Mouse (Mus musculus) spleen, embryonic (tissue): Measurements from ENCODE around the gene Senp6.
"Not testable (repeated sequence)": the region's sequence is repeated elsewhere in the genome, so short reads cannot be mapped to it uniquely, and the experiment has no call there.

Experiments
- CTCF ChIA-PET: fragments of 350-600 bp; sonication (Branson Sonifier 250); formaldehyde crosslinking; loops from one replicate; lab custom pipeline; 2022; lab: Charles Lee

Senp6 gene

GRCm38 (mm10) chr9:80066367-80067220, at the start of gene Senp6:
Senp6 (plus strand) TSS chr9:80066903.
- CTCF ChIA-PET: interaction anchor here (0.7 kb wide), 1 partner anchor 12 kb away, joined by 3 read pairs; no protein-coding TSS in a partner anchor

- CTCF ChIA-PET: no interaction called here
These were observed 46.3 kb upstream of the Senp6 start for GRCm38 (mm10) chr9:80020429-80020828.

- CTCF ChIA-PET: no interaction called here
These were observed 45.1 kb upstream of the Senp6 start for GRCm38 (mm10) chr9:80021648-80022047.

DNA sequence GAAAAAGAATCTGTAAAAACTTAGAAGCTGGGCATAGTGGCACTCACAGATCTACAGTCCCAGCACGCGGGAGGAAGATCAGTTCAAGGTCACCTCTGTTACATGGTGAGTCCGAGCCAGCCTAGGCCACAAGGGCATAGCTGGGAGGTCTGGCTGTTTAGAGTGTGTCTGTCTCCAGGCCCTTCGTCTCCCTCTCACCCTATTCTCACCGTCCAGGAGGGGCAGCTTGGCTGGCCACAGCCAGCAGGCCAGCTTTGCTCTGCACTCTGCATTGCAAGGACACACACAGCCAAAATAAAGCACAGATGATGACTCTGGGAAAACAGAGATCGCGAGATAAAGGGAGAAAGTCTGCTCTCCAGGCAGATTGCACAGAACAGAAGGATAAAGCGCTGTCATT, 43.9 kb upstream of the Senp6 start:
- CTCF ChIA-PET: no interaction called here

- CTCF ChIA-PET: not testable (repeated sequence)
These were observed 41.4 kb upstream of the Senp6 start for GRCm38 (mm10) chr9:80025347-80025746.

GRCm38 (mm10) chr9:80026017-80026416, 40.7 kb upstream of the Senp6 start:
- CTCF ChIA-PET: no interaction called here

DNA sequence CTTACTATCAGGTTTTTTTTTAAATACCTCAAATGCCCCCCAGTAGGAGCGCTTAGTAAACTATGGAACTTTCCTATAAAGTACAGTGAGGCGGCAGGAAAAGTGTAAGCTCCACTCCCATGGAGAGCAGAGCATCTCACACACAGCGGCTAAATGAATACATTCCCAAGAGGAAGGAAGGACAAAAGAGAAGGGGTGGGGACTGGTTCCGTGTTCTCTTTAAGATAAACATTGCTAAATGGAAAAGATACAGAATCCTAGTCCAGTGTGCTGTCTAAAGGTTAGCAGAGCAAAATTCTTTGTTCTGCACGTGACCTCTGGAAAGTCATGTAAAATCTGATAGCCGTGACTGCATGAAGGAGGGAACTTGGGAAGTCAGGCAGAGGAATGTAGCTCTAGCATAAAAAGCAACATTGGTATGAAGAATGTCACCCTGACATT, 40.1 kb upstream of the Senp6 start:
- CTCF ChIA-PET: no interaction called here

DNA sequence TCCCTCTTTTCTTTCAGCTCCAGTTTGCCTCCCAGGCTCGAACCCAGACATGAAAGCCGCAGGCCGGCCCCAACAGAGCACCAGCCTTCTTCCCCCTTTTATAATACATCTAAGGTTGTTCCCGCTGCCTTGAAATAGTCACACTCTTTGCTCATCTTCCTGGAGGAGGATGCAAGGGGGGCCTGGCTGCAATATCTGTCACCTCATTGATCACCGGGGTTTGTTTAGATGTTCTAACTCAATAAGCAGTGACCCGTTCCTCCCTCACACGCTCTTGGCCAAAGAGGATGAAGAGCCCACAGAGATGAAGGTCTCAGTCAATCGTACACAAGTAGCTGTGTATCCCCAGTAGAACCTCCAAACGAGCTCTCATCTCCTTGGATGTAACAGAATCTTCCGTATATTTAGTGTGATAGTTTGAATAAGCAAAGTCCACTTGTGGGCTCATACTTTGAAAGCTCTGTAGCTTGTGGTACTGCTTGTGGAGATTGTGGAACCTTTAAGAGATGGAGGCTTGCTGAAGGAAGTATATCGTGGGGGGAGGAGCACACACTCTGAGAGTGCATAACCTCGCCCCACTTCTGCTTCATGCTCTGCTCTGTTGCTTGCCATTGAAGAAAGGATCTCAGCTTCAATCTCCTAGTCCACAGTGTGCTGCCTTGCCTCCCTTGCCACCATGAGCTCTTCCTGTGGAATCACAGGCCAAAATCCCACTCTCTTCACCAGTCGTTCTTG, 29.3 kb upstream of the Senp6 start:
- CTCF ChIA-PET: no interaction called here

GRCm38 (mm10) chr9:80037997-80038383, 28.7 kb upstream of the Senp6 start:
- CTCF ChIA-PET: no interaction called here

GRCm38 (mm10) chr9:80039296-80039815, 27.3 kb upstream of the Senp6 start:
- CTCF ChIA-PET: no interaction called here

DNA sequence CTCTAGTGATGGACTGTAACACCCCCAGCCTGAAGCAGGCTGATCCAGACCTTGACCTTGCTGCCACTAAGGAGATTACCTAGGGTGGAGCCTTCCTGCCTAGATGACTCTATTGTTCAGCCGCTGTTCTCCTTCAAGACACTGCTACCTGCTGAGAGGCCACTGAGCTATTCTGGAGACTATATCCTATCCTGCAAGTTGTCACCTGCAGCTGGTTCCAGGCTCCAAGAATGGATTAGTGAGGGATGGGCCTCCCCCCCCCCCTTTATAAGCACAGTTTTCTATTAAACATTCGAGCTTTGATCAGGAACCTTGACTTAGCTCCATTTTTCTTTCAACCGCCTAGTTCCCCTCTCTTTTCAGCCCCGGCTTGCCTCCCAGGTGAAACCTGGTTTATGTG, 22.4 kb upstream of the Senp6 start:
- CTCF ChIA-PET: not testable (repeated sequence)

DNA sequence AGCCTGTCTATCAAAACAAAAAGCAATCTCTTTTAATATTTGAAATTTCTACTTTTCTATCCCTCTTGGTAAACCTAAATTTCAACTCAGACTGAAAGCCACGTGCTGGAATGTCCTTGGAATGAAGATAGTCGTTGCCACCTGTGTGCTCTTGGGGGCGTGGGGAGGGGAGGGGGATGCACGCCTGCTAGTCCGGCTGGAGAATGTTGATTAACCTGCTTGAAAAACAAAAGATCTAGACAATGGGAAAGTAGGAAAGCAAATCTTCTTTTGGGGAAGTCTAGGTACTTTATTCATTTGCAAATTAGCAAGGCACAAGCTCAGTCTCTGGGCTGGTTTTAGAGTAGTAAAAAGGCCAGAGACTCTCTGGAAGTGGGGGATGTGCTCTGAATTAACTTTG, 17.4 kb upstream of the Senp6 start:
- CTCF ChIA-PET: not testable (repeated sequence)

DNA sequence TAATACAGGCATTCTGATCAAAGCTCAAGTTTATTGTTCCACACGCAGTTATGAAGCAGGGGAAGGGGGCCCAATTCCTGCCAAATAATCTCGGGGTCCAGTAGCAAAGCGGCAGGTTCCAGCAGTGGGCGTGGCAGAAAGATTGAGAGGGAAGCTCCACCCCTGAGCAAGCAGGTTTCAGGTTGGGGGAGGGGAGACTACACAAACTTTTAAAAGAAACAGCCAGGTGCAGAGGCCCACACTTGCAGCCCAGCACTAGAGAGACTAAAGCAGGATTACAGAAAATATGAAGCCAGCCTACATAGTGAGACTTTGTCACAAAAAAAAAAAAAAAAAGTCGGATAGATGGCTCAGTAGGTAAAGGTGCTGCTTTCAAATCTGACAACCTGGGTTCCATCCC, 13.8 kb upstream of the Senp6 start:
- CTCF ChIA-PET: no interaction called here

GRCm38 (mm10) chr9:80057690-80058089, 9.0 kb upstream of the Senp6 start:
- CTCF ChIA-PET: interaction anchor here (0.6 kb wide), 1 partner anchor 1257 kb away, joined by 3 read pairs; no protein-coding TSS in a partner anchor

GRCm38 (mm10) chr9:80065495-80065894, 1.2 kb upstream of the Senp6 start:
- CTCF ChIA-PET: interaction anchor here (0.7 kb wide), 1 partner anchor 13 kb away, joined by 3 read pairs; no protein-coding TSS in a partner anchor

DNA sequence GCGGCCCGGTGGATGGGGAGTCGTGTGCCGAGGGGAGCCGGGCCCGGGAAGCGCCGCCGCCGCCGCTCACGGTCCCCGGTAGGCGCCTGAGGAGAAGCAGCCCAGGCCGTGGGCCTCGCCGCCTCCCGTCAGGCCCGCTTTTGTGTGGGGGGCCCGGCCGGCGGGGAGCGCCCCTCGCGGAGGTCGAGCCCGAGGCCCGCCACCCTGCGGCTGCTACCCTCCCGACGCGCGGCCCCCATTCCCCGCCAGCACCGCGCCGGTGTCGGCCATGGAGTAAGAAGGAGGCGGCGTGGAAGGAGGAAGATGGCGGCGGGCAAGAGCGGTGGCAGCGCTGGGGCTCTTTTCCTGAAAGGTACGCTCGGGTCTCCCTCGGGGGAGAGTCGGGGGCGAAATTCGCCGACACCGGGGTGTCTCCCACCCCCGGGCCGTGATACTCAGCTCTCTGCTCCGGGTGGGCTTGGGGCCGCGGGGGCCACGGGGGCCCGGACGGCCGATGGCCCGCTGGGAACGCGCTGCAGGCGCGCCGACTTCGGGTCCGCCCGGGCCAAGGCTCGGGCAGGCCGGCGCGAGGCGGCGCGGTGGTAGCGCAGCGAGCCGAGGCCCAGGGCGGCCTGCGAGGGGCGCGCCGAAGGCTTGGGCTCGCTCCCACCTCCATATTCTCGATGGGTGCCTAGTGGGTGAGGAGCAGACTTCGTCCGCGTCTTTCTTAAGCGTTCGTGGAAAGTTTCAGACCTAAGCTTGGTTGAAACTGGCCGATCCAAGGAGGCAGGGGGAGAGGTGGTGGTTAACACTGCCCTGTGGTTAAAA, 721 bp downstream of the Senp6 start:
- CTCF ChIA-PET: no interaction called here

GRCm38 (mm10) chr9:80068028-80068515, 1.4 kb downstream of the Senp6 start:
- CTCF ChIA-PET: no interaction called here

- CTCF ChIA-PET: interaction anchor here (0.6 to 0.7 kb wide), 2 partner anchors 38 to 71 kb away, joined by 8 to 30 read pairs; no protein-coding TSS in a partner anchor
These were observed 2.1 kb downstream of the Senp6 start for GRCm38 (mm10) chr9:80068735-80069315.

- CTCF ChIA-PET: no interaction called here
These were observed 3.3 kb downstream of the Senp6 start for GRCm38 (mm10) chr9:80070026-80070425.

DNA sequence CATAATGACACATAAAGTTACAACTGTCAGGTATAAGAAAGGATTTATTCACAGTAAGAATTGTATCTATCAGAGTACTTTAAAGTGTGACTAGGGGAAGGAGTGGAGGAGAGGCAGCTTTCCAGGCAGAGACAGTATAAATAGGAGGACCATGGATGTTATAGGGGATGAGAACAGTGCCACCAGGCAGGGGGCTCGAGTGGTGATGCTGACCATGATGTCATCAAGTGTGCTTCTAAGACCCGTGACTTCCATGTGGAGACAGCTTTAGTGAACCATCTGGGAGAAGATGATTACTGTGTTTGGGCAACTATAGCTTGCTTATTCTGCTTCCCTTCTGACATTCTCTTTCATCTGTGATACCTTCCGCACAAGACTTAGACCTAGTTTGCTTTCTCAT, 4.9 kb downstream of the Senp6 start:
- CTCF ChIA-PET: no interaction called here

GRCm38 (mm10) chr9:80074067-80074466, 7.4 kb downstream of the Senp6 start:
- CTCF ChIA-PET: no interaction called here
